Mouse (Mus musculus) activated CD4-positive, CD25-positive, alpha-beta regulatory T cell, adult 4 months (primary cell): ENCODE results near the gene Ier5l. TPM values are rescaled to one million over a fixed set of nuclear protein-coding genes. Genes with fewer than 3 reads are reported as not detected.

Experiments used
- ATAC-seq: one replicate; pipeline ENCODE4 v1.8.0; 2017
- polyA plus RNA-seq, 2 experiments: library from polyadenylated mRNA; unstranded; fragments of 100-300 nt; shearing (Covaris generic); gene quantifications; one replicate each; pipeline ENCODE4 v1.2.1; 2017

Ier5l gene
- polyA plus RNA-seq = under 1 TPM in 1 of 2 experiments, not detected in 1; 0.16 TPM

DNA sequence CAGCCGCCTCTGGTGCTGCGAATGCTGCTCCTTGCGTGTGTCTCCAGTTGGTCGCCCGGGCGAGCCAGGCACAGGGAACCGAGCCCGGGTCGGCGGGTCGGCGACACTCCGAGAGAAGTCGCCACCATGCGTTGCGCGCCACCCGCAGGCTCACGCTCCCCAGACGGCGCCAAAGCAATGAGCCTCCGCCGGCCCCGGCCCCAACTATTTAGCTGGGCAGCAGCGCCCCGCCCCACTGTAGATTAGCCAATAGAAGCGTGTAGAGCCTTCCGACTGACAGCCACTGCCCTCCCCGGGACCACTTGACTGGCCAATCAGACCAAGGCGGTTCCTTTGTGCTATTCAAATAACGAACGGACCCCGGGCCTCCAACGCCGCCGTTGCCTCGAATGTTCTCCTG is at the start of gene Ier5l:
Ier5l (minus strand) TSS at position 181 of the 400 bp plus-strand sequence.
- no peak for ATAC-seq

DNA sequence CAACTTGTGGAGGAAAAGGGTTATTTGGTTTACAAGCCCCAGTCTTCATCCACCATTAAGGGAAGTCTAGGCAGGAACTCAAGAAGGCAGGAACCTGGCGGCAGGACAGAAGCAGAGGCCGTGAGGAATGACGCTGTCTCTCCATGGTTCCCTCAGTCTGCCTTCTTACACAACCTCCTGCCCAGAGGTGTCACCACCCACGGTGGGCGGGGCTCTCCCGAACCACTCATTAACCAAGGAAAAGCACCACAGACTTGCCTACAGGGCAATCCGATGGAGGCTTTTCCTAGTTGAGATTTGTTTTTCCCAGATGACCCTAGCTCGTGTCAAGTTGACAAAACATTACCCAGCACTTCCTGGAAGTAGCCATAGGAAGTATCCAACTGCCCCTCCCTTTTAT is 49.7 kb upstream of the Ier5l start:
- ATAC-seq = no peak

DNA sequence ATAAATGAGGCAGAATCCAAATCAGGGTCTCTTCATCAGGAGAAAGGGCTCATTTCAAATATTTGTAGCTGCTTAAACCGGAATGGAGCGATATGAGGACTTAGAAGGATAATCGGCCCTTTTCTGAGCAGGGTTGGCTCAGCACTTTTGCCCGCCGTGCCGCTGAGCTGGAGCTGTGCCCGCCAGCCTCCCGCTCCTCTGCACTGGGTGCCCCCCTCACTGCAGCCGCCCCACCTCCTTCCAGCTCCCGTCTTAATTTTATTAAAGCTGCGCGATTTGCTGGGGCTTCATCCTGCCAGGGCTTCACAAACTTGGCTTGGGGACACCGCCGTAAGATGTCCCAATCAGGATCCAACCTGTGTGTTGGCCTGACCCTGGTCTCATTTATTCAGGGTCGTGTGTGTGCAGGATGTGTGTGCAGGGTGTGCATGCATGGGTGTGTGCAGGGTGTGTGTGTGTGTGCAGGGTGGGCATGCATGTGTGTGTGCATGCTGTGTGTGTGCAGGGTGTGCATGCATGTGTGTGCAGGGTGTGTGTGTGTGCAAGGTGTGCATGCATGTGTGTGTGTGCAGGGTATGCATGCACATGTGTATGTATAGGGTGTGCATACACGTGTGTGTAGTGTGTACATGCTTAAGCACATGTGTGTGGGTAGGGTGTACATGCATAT is 36.8 kb upstream of the Ier5l start:
- ATAC-seq = no peak

DNA sequence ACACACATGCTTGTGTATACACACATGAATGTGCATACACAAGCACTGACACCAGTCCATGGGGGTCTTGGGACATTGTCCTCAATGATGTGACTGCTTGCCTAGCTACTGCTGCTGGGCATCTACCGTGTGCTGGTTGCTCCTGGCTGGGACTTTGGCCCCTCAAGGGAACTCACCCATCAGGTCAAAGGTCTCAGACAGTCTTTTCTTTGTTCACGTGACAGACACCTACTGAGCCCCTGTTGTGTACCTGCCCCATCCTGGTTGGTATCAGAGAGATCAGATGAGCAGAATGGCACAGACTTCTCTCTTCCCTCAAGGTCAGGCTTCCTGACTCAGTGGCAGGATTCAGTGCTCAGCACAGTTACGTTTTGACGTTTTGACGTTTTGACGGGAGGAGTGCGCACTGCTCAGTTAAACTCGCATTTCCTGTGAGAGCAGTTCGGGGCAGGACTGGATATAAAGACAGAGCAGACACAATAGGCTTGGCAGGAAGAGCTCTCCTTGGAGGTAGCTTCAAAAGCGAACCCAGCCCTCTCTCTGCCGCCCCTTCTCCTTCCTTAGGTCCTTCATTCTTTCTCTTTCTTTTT is 33.2 kb upstream of the Ier5l start:
- ATAC-seq = no peak

DNA sequence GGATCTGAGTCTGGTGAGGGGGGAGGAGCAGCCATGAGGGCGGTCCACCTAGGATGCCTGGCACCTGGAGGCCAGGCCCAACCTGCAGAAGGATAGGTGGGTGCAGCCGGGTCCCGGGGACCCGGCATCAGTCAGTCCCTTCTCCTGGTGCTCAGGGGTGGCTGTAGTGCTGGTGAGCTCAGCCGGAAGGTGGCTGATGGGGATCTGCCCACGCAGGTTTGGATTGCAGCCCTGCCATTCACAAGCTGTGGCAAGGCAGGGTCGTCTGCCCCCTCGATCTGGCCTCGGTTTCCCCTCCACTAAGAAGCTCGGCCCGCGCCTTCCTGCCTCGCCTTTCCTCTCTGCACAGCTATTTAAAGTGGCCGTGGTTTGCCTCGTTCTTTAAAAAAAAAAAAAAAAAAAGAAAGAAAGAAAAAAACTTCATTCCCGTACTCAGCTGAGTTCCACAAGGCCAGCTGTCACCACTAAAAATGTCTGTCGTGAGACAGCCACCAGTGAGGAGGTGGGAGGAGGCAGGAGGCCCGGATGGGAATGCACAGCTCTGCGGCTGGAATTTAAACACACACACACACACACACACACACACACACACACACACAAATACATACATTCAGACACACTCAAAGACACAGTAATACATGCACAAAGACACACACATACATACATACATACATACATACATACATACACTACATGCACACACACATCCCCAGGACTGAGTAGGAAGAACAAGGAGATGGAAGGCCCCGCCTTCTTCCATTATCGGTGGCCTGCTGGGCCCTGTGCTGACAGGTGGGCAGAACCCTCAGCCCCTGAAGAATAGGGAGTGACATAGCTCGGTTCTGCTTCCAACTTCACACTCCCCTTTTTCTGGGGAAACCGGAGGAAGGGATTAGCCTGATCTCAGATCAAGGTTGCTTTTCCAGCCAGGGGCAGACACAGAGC is 29.9 kb upstream of the Ier5l start:
- ATAC-seq = no peak

DNA sequence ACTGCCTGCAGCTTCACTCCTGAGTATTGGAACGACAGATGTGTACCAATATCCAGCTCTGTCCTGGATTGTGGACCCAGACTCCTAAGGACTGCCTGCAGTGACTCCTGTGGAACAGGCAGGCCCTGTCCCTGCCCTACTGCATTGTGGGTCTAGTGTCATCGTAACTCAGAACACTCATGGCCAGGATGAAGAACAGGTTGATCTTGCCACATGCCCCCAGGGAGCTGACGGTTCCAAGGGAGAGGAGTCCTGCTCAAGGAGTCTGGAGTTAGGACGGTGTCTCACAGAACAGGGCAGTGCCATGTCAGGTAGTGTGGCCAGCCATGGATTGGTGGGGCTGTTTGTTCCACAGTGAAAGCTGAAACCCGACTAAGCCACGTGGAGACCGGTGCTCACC is 27.7 kb upstream of the Ier5l start:
- no peak for ATAC-seq

DNA sequence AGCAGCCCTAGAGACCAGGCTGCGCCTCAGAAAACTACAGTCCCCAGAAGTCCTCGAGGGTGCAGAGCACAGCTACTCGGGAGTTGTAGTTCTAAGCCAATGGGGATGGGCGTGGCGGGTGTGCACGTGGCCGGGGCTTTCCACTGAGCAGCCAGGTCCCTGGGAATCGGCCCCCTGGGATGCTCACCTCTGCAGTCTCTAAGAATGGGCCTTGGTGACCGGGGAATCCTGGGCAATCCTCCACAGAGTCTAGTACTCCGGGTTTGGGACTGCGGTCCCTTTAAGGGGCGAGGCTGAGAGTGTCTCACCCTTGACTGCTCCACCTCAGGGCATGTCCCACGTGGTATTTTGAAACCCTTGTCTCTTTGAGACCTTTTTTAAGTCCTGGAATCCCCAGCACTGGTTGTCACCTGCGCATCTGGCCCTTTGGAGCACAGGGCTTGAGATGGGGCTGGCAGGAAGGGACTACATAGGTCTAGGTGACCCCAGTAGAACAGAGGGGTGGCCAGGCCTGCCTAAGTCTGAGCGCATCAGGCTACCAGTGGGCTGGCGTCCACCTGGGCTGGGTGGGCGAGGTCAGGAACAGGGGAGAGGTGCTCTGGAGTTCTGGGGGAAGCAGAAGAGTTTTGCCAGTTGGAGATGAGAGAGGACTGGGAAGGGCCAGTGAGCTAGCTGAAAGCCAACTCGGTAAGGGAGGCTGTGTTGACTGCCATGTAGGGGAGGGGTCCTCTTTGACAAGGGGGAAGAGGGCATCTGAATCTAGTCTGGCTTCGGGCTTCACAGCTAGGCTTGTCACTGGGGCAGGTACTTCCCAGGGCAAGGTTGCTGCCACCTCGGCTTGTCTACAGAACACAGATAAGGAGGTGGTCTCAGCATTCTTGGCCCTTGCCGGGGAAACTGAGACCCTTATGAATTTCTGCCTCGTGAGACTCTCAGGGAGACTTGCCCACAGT is 22.2 kb upstream of the Ier5l start:
- peak; percentile 82 for ATAC-seq

DNA sequence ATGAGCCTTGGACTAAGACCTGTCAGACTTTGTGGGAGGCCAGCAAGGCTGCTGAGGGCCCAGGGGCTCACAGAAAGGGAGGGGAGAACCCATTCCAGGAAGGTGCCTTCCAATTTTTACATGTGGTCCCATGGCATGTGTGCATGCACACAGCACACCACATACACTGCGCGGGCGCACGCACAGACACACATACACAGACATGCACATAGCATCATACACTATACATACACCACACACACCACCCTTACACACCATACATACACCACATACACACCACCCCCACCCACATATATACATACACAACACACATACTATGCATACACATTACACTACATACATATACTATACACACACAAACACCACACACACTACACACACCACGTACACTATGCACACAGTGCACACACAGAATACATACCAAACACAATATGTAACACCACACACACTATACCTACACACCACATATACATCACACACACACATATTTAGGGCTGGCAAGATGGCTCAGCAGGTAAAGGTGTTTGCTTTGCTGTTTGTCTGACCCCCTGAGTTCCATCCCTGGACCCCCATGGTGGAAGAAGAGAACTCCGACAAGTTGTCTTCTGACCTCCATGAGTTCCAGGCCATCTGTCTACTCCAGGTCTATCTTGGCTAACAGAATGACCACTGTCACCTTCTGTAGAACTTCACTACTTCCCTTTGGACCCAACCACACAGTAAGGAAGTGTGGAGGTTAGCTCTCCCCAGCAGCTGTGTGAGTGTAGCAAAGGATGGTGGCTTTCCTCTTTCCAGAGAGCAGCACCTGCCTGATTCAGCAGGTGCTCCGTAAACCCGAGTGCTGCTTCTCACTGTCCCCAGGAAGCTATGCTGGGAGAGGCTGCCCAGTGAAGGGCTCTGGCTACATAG is 21.2 kb upstream of the Ier5l start:
- ATAC-seq = no peak

DNA sequence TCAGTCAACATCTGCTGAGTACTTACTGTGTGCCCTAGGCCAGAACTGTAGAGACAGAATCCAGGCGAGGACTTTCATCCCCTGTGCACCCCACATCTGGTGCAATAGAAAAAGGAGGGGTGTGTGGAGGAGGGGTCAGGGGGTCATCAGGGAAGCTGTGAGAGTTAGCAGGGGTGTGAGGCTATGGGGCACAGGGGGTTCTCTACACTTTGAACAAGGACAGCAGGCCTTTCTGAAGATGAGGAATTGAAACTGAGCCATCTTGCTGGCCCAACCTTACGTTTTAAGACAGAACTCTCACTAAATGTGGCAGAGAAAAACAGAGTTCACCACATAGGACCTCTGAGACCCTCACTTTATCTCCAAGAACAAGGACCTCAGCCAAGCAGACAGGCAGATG is 16.4 kb upstream of the Ier5l start:
- ATAC-seq = no peak

DNA sequence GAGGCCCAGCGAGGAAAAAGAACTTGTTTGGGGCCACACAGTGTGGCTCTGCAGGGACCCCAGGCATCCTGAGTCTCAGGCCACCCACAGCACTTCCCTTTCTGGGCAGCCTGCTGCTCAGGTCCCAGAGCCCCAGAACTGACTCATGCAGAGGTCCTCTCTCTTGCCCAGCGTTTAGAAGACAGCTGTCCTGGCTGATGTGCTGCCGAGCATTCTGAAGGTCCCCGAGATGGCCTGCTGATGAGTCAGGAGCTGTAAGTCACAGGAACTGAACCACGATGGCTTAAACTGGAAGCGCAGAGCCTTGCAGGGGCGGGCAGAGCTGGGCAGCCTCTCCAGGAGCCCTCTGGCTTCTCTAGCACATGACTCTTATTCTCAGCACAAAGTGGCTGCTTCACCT is 13.6 kb upstream of the Ier5l start:
- ATAC-seq = no peak

DNA sequence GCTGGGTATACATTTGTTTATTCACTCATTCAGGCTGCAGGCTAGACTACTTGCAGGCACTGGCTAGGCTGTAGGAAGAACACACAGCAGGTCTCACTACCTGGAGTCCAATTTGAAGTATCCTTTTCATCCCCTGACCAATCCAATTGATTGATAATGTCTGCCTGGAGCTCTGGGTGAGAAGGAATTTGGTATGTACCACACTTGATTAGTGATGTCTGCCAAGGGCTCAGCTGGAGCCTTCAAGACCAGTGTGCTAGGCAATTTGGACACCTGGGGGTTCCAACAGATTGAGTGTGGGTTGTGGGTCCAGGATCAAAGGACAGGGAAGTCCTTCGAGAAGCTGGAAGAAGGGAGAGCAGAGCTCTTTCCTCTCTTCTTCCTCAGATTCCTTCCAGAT is 4.5 kb upstream of the Ier5l start:
- no peak for ATAC-seq

DNA sequence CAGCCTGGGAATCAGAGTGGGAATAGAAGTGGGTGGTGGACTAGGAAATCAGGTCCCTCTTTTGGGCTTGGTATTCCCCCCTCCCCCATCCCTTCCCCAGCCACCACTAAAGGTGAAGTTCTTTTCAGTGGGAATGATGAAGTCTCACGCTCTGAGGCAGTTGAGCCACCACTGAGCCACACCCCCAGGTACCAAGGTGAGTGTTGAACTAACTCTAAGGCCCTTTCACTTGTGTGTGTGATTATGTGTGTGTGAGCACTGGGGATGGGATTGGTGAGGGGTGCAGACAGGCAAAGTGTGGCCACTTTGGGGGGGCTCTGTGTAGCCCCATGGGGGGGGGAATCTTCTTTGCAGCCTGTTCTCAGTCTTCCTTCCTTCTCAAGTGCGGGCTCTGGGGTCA is 2.2 kb upstream of the Ier5l start:
- ATAC-seq = no peak

DNA sequence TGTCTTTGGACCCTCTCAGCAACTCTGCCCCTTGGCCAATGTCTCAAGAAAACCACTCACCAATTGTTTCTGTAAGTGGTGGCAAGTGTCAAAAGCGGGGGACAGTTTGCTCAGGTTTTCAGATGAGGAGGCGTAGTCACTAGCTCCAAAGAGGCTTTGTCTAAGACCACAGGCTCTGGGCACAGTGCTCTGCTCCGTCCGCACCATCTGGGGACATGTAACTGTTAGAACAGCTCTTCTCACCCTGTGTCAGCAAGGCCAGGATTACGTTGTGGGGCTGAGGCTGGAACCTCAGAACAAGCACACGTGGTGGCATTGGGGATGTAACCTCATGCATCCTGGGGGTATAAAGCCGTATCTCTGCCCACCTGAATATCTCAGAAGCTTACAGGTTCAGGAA is 1.4 kb upstream of the Ier5l start:
- no peak for ATAC-seq

DNA sequence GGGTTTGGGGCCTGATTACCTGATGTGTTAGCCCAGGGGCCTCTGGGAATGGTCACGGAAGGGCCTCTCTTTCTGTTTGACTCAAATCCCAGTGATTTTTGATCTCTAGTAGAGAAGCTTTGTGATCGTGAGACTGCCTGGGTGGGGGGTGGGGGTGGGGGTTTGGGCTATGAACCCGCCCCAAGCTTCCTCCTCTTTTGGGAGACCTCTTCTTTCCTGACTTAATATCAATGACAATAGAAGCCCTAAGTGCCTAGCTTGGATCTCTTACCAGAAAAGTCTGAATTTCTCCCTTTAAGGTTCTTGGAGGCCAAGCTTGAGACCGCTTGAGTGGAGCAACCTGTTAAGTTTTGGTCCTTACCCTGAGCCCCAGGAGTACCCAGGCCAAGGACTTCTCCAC is 757 bp upstream of the Ier5l start:
- no peak for ATAC-seq

DNA sequence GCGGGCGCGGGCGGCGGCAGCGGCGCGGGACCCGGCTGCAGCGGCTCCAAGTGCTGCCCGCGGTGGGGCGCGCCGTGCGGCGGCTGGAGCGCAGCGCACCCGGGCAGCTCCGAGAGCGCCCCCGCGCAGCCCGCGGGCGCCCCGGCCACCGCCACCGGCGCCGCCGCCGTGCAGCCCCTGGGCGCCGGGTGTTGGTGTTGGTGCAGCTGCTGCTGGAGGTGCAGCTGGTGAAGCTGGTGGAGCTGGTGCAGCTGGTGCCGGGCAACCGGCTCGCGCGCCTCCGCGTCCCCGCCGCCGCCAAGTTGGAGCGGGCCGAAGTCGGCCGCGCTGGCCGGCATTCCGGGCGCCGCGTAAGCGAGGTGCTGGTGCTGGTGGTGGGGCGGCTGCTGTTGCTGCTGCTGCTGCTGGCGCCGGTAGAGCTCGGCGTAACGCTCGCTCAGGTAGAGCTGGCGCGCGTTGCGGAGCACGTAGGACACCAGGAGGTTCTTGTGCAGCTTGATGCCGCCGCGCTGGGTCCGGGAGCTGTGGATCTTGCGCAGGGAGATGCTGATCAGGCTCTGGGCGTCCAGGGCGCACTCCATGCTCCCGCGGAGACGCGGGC is 488 bp downstream of the Ier5l start:
- no peak for ATAC-seq

DNA sequence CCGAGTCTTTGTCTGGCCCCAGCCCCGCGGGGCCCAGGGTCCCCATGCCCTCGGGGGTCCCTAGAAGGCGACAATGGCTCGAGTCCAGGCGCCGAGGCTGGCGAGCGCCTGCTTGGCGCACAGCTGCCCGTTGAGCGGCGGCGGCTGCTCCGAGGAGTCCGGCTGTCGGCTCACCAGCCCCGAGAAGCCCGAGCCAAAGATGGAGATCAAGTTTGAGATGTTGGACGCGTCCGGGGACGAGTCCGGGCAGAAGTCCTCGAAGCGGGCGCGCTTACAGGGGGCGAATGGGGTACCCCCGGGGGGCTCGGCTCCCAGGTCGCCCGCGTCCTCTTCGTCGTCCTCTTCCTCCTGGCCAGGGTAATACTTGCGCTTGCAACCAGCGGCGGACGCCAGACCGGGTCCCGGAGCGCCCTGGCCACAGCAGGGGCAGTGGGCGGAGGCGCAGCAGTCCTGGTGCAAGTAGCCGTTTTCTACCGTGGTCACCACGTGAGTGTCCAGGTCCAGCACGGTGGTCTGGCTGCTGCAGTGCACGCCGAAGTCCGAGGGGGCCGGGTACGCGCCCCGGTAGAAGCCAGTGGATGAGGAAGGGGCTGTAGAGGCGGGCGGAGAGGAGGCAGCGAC is 1.2 kb downstream of the Ier5l start:
- no peak for ATAC-seq

DNA sequence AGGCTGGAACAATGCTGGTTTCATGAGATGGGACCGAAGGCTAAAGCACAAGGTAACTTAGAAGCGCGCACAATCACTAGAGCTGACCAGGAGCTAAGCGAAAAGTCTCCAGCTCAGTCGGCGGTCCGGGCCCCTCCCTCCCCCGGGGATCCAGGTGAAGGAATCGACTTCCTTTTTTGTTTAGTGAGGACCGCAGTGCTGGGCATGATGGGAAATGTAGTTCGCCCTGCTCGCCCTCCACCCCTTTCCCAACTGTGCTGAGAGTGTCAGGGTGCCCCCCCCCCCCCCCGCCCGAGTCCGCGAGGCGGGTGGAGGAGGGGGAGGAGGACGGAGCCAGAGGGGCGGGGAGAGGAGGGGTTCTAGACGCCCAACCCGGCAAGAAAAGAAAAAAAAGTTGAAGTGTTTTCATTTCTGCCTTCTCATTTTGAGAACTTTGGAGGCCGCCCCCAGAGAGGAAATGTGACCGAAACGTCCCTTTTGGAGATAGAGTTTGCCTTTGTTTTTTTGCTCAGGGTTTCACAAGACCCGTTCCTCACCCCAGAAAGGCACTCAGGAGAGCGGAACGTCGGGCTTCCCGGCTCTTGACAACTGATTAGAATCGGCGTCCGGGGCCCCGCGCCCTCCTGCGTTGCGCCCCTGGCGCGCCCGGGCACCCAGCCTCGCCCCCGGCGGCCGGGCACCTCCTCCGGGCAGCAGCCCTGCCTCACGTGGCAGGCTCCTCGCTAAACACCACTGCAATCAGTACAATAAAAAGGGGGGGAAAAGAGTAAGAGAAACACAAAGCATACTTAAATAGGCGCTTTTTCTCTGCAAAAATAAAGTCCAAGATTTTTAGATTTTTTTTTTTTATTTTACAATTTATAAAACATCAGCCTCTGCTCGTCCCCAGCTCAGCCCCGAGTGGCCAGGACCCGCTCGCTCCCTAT is 2.0 kb downstream of the Ier5l start:
- ATAC-seq = no peak

DNA sequence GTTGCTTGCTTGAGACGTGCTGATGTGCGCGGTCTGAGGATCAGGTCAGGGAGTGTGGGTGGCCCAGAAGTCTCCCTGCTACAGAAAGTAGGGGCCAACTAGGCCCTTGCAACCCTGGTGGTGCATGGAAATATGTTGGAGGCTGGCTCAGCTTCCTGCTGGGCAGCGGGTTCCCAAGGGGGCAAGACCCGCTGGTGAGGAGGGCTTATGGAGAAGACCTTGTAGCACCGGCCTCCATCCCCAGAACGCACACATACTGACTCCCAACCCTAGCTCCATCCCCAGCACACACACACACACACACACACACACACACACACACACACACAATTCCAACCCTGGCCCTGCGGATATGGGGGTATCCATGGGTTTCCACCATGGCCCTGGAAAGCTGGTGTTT is 3.0 kb downstream of the Ier5l start:
- ATAC-seq = no peak
